Mouse (Mus musculus) embryonic stem cell, embryonic (primary cell): ENCODE measurements at regions not wholly inside any gene's neighbourhood (a gene's known extent, or its start where the extent isn't known, plus 50 kb on each side); places are given as distances from the start of the nearest gene placed in this dataset.

Source experiments
- CTCF ChIA-PET, 4 experiments: fragments of 300-600 bp in 2 of 4; fragments of 350-600 bp in 2 of 4; sonication (Branson Sonifier 250); formaldehyde crosslinking; loops; one replicate each; lab custom pipeline; 2022; ENCODE audit warnings: inconsistent platforms in 2 of 4; lab: Charles Lee
- POLR2A ChIA-PET, 4 experiments: fragments of 300-600 bp in 2 of 4; fragments of 350-600 bp in 2 of 4; sonication (Branson Sonifier 250); formaldehyde crosslinking; loops; one replicate each; lab custom pipeline; 2022; ENCODE audit warnings: antibody characterized with exemption in 4 of 4, inconsistent platforms in 1 of 4; lab: Charles Lee

- ChIA-PET POLR2A (no interaction called here), CTCF (no interaction called here)
Observed at GRCm38 (mm10) chr5:49909483-49909882, 149.3 kb downstream of the Adgra3 start.

- POLR2A ChIA-PET: no interaction called here
- CTCF ChIA-PET: no interaction called here
Observed at GRCm38 (mm10) chr5:49896106-49896505, 162.7 kb downstream of the Adgra3 start.

- ChIA-PET POLR2A (interaction anchor here in 2 of 4 experiments (0.6 to 0.7 kb wide), 2 partner anchors 418 to 457 kb away, joined by 3 read pairs; no protein-coding TSS in a partner anchor), CTCF (no interaction called here)
Observed at GRCm38 (mm10) chr5:49880383-49880782, 178.4 kb downstream of the Adgra3 start.

GRCm38 (mm10) chr5:49876240-49876639 lies 182.6 kb downstream of the Adgra3 start:
- CTCF ChIA-PET: no interaction called here
- POLR2A ChIA-PET: interaction anchor here in 1 of 4 experiments (0.6 kb wide), 1 partner anchor 211 kb away, joined by 3 read pairs; no protein-coding TSS in a partner anchor

GRCm38 (mm10) chr5:49857202-49857601 lies 201.6 kb downstream of the Adgra3 start:
- ChIA-PET CTCF (interaction anchor here in 2 of 4 experiments (0.6 to 1.0 kb wide), 2 partner anchors 84 to 569 kb away, joined by 3 read pairs; no protein-coding TSS in a partner anchor), POLR2A (no interaction called here)

- POLR2A ChIA-PET: no interaction called here
Observed at GRCm38 (mm10) chr5:49856036-49856435, 202.8 kb downstream of the Adgra3 start.

GRCm38 (mm10) chr5:49848680-49849079 lies 210.1 kb downstream of the Adgra3 start:
- ChIA-PET POLR2A (interaction anchor here in 1 of 4 experiments (0.6 kb wide), 1 partner anchor 14 kb away, joined by 10 read pairs; no protein-coding TSS in a partner anchor), CTCF (no interaction called here)

More at GRCm38 (mm10) chr5:49856036-49856435, 202.8 kb downstream of the Adgra3 start:
- CTCF ChIA-PET: no interaction called here

- ChIA-PET CTCF (no interaction called here), POLR2A (interaction anchor here in 1 of 4 experiments (0.6 kb wide), 1 partner anchor 14 kb away, joined by 10 read pairs; no protein-coding TSS in a partner anchor)
Observed at GRCm38 (mm10) chr5:49848174-49848573, 210.6 kb downstream of the Adgra3 start.

- POLR2A ChIA-PET: no interaction called here
- CTCF ChIA-PET: no interaction called here
Observed at GRCm38 (mm10) chr5:49818832-49819231, 240.0 kb downstream of the Adgra3 start.

- POLR2A ChIA-PET: no interaction called here
- CTCF ChIA-PET: interaction anchor here in 1 of 4 experiments (0.7 kb wide), 1 partner anchor 1649 kb away, joined by 19 read pairs; no protein-coding TSS in a partner anchor
Observed at GRCm38 (mm10) chr5:49816751-49817150, 242.1 kb downstream of the Adgra3 start.

GRCm38 (mm10) chr5:49813335-49813734 lies 245.5 kb downstream of the Adgra3 start:
- CTCF ChIA-PET: no interaction called here
- POLR2A ChIA-PET: no interaction called here

- CTCF ChIA-PET: no interaction called here
- POLR2A ChIA-PET: no interaction called here
Observed at GRCm38 (mm10) chr5:49788494-49789160, 263.9 kb upstream of the Kcnip4 start.

GRCm38 (mm10) chr5:49783728-49784127 lies 259.0 kb upstream of the Kcnip4 start:
- CTCF ChIA-PET: no interaction called here
- POLR2A ChIA-PET: no interaction called here

GRCm38 (mm10) chr5:49761054-49761453 lies 236.3 kb upstream of the Kcnip4 start:
- POLR2A ChIA-PET: no interaction called here
- CTCF ChIA-PET: no interaction called here

GRCm38 (mm10) chr5:49755531-49755930 lies 230.8 kb upstream of the Kcnip4 start:
- CTCF ChIA-PET: no interaction called here
- POLR2A ChIA-PET: no interaction called here

- ChIA-PET CTCF (no interaction called here), POLR2A (interaction anchor here in 1 of 4 experiments (1.1 kb wide), 1 partner anchor 16 kb away, joined by 3 read pairs; no protein-coding TSS in a partner anchor)
Observed at GRCm38 (mm10) chr5:49712607-49713006, 187.9 kb upstream of the Kcnip4 start.

- ChIA-PET CTCF (no interaction called here), POLR2A (no interaction called here)
Observed at GRCm38 (mm10) chr5:49682156-49682555, 157.4 kb upstream of the Kcnip4 start.

- ChIA-PET POLR2A (no interaction called here), CTCF (interaction anchor here in 1 of 4 experiments (0.6 kb wide), 1 partner anchor 22 kb away, joined by 5 read pairs; no protein-coding TSS in a partner anchor)
Observed at GRCm38 (mm10) chr5:49681514-49681913, 156.8 kb upstream of the Kcnip4 start.

- POLR2A ChIA-PET: no interaction called here
- CTCF ChIA-PET: no interaction called here
Observed at GRCm38 (mm10) chr5:49675885-49676284, 151.2 kb upstream of the Kcnip4 start.

GRCm38 (mm10) chr5:49665196-49665595 lies 140.5 kb upstream of the Kcnip4 start:
- ChIA-PET CTCF (no interaction called here), POLR2A (no interaction called here)

GRCm38 (mm10) chr5:49663928-49664327 lies 139.2 kb upstream of the Kcnip4 start:
- CTCF ChIA-PET: no interaction called here
- POLR2A ChIA-PET: no interaction called here
